Mouse (Mus musculus): ENCODE measurements around the gene Limch1.

DNA sequence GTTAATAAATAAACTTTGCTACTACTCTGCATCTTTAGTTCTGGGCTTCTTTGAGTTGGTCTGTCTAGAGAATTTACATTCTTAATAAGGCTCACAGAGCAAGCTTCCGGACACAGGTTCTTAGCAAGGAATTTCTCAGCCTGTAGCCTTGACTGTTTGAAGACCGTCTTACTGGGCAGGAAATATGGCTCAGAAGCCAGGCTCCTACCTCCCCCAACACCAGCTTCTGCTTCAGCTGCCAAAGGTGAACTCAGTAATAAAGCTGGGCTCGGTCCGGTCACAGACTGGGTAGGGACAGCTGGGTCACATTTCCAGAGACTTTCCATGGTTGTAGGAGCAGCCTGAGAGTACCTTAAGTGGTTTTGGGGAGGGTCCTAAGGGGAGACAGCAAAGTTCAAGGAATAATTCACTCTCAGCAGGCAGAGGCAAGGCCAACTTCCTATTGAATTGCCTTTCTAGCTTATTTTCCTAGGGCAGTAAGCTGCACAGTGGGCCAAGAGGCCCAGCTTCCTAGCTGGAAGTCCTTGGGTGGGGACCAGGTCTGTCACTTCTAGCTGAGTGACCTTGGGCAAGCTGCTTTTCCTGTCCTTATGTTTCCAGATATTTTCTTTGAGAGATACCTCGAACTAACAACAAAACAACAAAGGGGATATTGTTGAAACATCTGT lies 3.0 kb downstream of the Limch1 start:
- TF ChIP-seq POLR2A (IDR thresholded peaks at IDR 0.05; ENCODE audit: borderline replicate concordance, low read depth, low read length) (no peak), CTCF (IDR thresholded peaks at IDR 0.05; ENCODE audit: low read depth, low read length) (no peak)

Measured in bone marrow macrophage, adult 2 months (primary cell).